Mouse (Mus musculus) heart, embryonic 11.5 days (tissue): ENCODE data around the gene Atp2b4. TPM values are rescaled to one million over a fixed set of nuclear protein-coding genes. Genes with fewer than 3 reads are reported as not detected.
A peak's percentile ranks its signal among the peaks of the same experiment; 100 is the strongest.

Experiments
- ATAC-seq: fragments of 200-750 bp; cut with Nextera tagmentation; replicated peaks from 2 replicates; pipeline ENCODE4 v1.8.0; 2017; ENCODE audit warnings: moderate library complexity; ENCODE audit not compliant: insufficient number of reproducible peaks, low FRiP score, low TSS enrichment
- H3K27ac ChIP-seq: fragments of 300-500 bp; sonication (generic); 2 replicates; pipeline ENCODE4 v1.5.1; 2014; ENCODE audit warnings: mild to moderate bottlenecking, low read depth, low read length
- H3K27me3 ChIP-seq: fragments of 300-500 bp; sonication (generic); 2 replicates; pipeline ENCODE4 v1.6.1; 2014; ENCODE audit warnings: mild to moderate bottlenecking, low read length, mixed read lengths; ENCODE audit not compliant: control insufficient read depth, insufficient read depth
- H3K36me3 ChIP-seq: fragments of 300-500 bp; sonication (generic); 2 replicates; pipeline ENCODE4 v1.6.1; 2014; ENCODE audit warnings: mild to moderate bottlenecking, low read length, moderate library complexity, mixed read lengths; ENCODE audit not compliant: control insufficient read depth, insufficient read depth
- H3K4me1 ChIP-seq: fragments of 300-500 bp; sonication (generic); 2 replicates; pipeline ENCODE4 v1.6.1; 2014; ENCODE audit warnings: low read length; ENCODE audit not compliant: control insufficient read depth, insufficient read depth
- H3K4me2 ChIP-seq: fragments of 300-500 bp; sonication (generic); 2 replicates; pipeline ENCODE4 v1.6.1; 2014; ENCODE audit warnings: mild to moderate bottlenecking, moderate library complexity
- H3K4me3 ChIP-seq: fragments of 300-500 bp; sonication (generic); 2 replicates; pipeline ENCODE4 v1.5.1; 2014; ENCODE audit warnings: low read depth, low read length
- H3K9ac ChIP-seq: fragments of 300-500 bp; sonication (generic); 2 replicates; pipeline ENCODE4 v1.6.1; 2014; ENCODE audit warnings: mild to moderate bottlenecking, low read depth, low read length, moderate library complexity
- H3K9me3 ChIP-seq: fragments of 300-500 bp; sonication (generic); replicated peaks from 2 replicates; pipeline ENCODE4 v1.6.1; 2016; ENCODE audit warnings: low read length; ENCODE audit not compliant: control insufficient read depth
- WGBS: fragments of 180-500 bp; shearing (Covaris S2); extraction: QIAGEN DNeasy Blood & Tissue Kit; methylation state at CpG from one replicate; pipeline ENCODE4 v1.1.7; 2014; ENCODE audit not compliant: insufficient replicate concordance; 5-methylcytosine and 5-hydroxymethylcytosine counted together
- polyA plus RNA-seq: library from polyadenylated mRNA; unstranded; fragments of >200 nt; fragmentation: Nextera tagmentation; extraction: Ambion mirVana; gene quantifications from 2 replicates; pipeline ENCODE4 v1.2.1, GENCODE M21; 2014

Atp2b4 gene
- polyA plus RNA-seq, 1 experiment from 2014 or later = 35.6 TPM

- peaks cover 10% of the 10 kb centered on the region; the same call in 1 of the 2 replicates for H3K4me1 ChIP-seq
- H3K9me3 ChIP-seq = no peaks in the 10 kb centered on the region
- no peak overlapping the region for H3K27ac ChIP-seq
- WGBS = 65% methylated on average over 8 of the region's 8 CpGs
- H3K4me3 ChIP-seq = no peak overlapping the region
- no peak for ATAC-seq
- H3K9ac ChIP-seq = no peak overlapping the region
- no peak overlapping the region for H3K4me2 ChIP-seq
- H3K27me3 ChIP-seq = no peaks in the 10 kb centered on the region
- no peaks in the 10 kb centered on the region for H3K36me3 ChIP-seq
Measured at GRCm38 (mm10) chr1:133808020-133808419, 7.2 kb upstream of the Atp2b4 start.

- Histone ChIP-seq H3K27ac (peak overlapping the region; percentile 37; the same call in 1 of the 2 replicates), H3K4me2 (peak overlapping the region; percentile 84), H3K4me3 (no peak overlapping the region), H3K27me3 (no peaks in the 10 kb centered on the region), H3K36me3 (no peaks in the 10 kb centered on the region), H3K9ac (no peak overlapping the region), H3K4me1 (peaks cover 44% of the 10 kb centered on the region), H3K9me3 (no peaks in the 10 kb centered on the region)
- ATAC-seq = no peak
- 72% methylated on average over 5 of the region's 5 CpGs for WGBS
Measured at GRCm38 (mm10) chr1:133801743-133802142, 902 bp upstream of the Atp2b4 start.

GRCm38 (mm10) chr1:133800512-133800911 lies 329 bp downstream of the Atp2b4 start:
- Histone ChIP-seq H3K27ac (peak overlapping the region; percentile 79), H3K27me3 (no peaks in the 10 kb centered on the region), H3K4me1 (peaks cover 46% of the 10 kb centered on the region), H3K36me3 (no peaks in the 10 kb centered on the region), H3K9me3 (no peaks in the 10 kb centered on the region), H3K4me3 (peak overlapping the region; percentile 75), H3K4me2 (peak overlapping the region; percentile 84), H3K9ac (peak overlapping the region; percentile 80)
- WGBS = under 1% methylated on average over 16 of the region's 16 CpGs
- ATAC-seq = no peak

- Histone ChIP-seq H3K36me3 (no peaks in the 10 kb centered on the region), H3K27me3 (no peaks in the 10 kb centered on the region), H3K4me2 (peak overlapping the region; percentile 84), H3K9me3 (no peaks in the 10 kb centered on the region), H3K4me3 (peak overlapping the region; percentile 75), H3K9ac (peak overlapping the region; percentile 80), H3K4me1 (peaks cover 46% of the 10 kb centered on the region), H3K27ac (peak overlapping the region; percentile 79)
- no peak for ATAC-seq
- WGBS = 2% methylated on average over 21 of the region's 21 CpGs
Measured at GRCm38 (mm10) chr1:133799686-133800445, 975 bp downstream of the Atp2b4 start.

- no peaks in the 10 kb centered on the region for H3K36me3 ChIP-seq
- peak overlapping the region; percentile 75 for H3K4me3 ChIP-seq
- WGBS = 67% methylated on average over 1 of the region's 1 CpGs
- peaks cover 44% of the 10 kb centered on the region for H3K4me1 ChIP-seq
- ATAC-seq = no peak
- H3K9me3 ChIP-seq = no peaks in the 10 kb centered on the region
- H3K27ac ChIP-seq = peak overlapping the region; percentile 58
- peak overlapping the region; percentile 80 for H3K9ac ChIP-seq
- H3K27me3 ChIP-seq = no peaks in the 10 kb centered on the region
- peak overlapping the region; percentile 84 for H3K4me2 ChIP-seq
Measured at GRCm38 (mm10) chr1:133798821-133799415, 1.9 kb downstream of the Atp2b4 start.

- WGBS = 17% methylated on average over 9 of the region's 9 CpGs
- peak; percentile 57; the same call in 1 of the 2 replicates for ATAC-seq
- H3K4me1 ChIP-seq = peaks cover 45% of the 10 kb centered on the region
- H3K27me3 ChIP-seq = no peaks in the 10 kb centered on the region
- H3K27ac ChIP-seq = peak overlapping the region; percentile 58
- peak overlapping the region; percentile 80 for H3K9ac ChIP-seq
- H3K36me3 ChIP-seq = no peaks in the 10 kb centered on the region
- H3K9me3 ChIP-seq = no peaks in the 10 kb centered on the region
- H3K4me3 ChIP-seq = peak overlapping the region; percentile 75
- peak overlapping the region; percentile 84 for H3K4me2 ChIP-seq
Measured at GRCm38 (mm10) chr1:133797979-133798820, 2.6 kb downstream of the Atp2b4 start.

DNA sequence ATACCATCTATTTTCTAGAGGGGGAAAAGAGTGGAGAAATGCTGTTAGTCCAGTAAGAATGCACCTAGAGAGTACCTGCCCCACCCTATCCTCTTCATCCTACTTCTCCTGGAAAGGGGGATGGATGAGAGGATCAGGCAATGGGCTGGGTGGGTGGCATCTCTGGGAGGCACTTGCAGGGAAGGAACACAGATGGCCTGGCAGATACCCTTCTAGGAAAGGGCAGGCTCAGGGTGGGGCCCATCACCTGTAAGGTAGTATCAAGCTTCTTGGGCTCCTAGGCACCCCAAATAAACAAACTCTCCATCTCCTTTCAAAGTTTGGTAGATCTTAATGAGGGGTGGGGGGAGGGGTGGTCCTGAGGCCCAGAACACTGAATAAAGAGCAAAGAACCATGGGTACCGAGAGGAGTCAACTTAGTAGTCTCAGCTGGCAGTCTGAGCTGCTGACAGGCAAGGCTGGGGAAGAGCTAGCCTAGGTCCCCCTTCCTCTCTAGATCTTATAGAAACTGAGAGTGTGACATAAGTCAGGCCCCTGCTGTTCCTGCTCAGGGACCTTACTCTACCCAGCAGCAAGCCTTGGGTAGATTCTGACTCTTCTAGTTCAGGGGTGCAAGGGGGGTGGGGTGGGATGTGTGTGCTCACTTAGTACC lies 3.4 kb downstream of the Atp2b4 start:
- Histone ChIP-seq H3K9me3 (no peaks in the 10 kb centered on the region), H3K27me3 (no peaks in the 10 kb centered on the region), H3K4me3 (no peak overlapping the region; the same call in 1 of the 2 replicates), H3K4me1 (peaks cover 42% of the 10 kb centered on the region), H3K9ac (no peak overlapping the region), H3K27ac (peak overlapping the region; percentile 58), H3K4me2 (peak overlapping the region; percentile 84), H3K36me3 (no peaks in the 10 kb centered on the region)
- no peak for ATAC-seq
- 54% methylated on average over 1 of the region's 1 CpGs for WGBS

GRCm38 (mm10) chr1:133793646-133794045 lies 7.2 kb downstream of the Atp2b4 start:
- H3K4me1 ChIP-seq = peaks cover 29% of the 10 kb centered on the region
- H3K36me3 ChIP-seq = peaks cover 2% of the 10 kb centered on the region; the same call in 1 of the 2 replicates
- no peak overlapping the region for H3K9ac ChIP-seq
- H3K27ac ChIP-seq = no peak overlapping the region
- 34% methylated on average over 1 of the region's 1 CpGs for WGBS
- H3K9me3 ChIP-seq = no peaks in the 10 kb centered on the region
- no peak overlapping the region for H3K4me2 ChIP-seq
- ATAC-seq = no peak
- H3K27me3 ChIP-seq = no peaks in the 10 kb centered on the region
- H3K4me3 ChIP-seq = no peak overlapping the region
